Mouse (Mus musculus): Measurements from ENCODE around the gene Ryr2. TPM values are rescaled to one million over a fixed set of nuclear protein-coding genes. Genes with fewer than 3 reads are reported as not detected.

Ryr2 gene
- polyA plus RNA-seq, 1 experiment: 0.13 TPM

GRCm38 (mm10) chr13:11701721-11702120 is 405.0 kb downstream of the Ryr2 start:
- TF ChIP-seq POLR2A (IDR thresholded peaks at IDR 0.05; ENCODE audit: low read depth, low read length): no peak
- no peak for TF ChIP-seq CTCF (conservative IDR thresholded peaks at IDR 0.05; ENCODE audit: insufficient read depth, insufficient read length, low read depth, low read length)
- H3K4me1 ChIP-seq (ENCODE audit: control insufficient read depth, insufficient read depth, low read length): no peaks in the 10 kb centered on the region
- no peak overlapping the region for H3K4me3 ChIP-seq (ENCODE audit: insufficient read depth, low read depth, low read length)
- 91% methylated on average over 3 of the region's 3 CpGs for WGBS
- no peaks in the 10 kb centered on the region for H3K36me3 ChIP-seq (ENCODE audit: control insufficient read depth, insufficient read depth, low read length)
- DNase-seq: no peak
- H3K27ac ChIP-seq (ENCODE audit: insufficient read depth, low read depth, low read length): no peak overlapping the region
- no peaks in the 10 kb centered on the region for H3K27me3 ChIP-seq (replicated peaks; ENCODE audit: control insufficient read depth, insufficient read depth, low read length)

DNA sequence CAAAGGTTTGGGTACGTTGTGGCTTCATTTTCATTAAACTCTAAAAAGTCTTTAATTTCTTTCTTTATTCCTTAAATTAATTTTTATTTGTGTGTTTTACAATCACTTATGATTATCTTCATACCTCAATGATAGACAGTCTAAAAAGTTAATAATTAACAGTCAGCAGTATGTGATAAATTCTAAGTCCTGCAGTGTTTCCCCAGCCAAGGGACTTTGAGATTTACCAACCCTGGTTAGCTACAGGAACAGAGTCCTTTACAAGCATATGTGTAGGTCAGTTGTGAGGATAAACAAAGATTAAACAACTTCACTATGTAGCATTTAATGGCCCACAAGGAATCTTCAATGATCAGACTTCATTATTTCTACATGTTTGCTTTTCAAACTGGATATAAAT is 410.2 kb downstream of the Ryr2 start:
- Histone ChIP-seq H3K27ac (ENCODE audit: insufficient read depth, low read depth, low read length) (no peak overlapping the region), H3K4me3 (ENCODE audit: insufficient read depth, low read depth, low read length) (no peak overlapping the region), H3K27me3 (replicated peaks; ENCODE audit: control insufficient read depth, insufficient read depth, low read length) (no peaks in the 10 kb centered on the region), H3K36me3 (ENCODE audit: control insufficient read depth, insufficient read depth, low read length) (no peaks in the 10 kb centered on the region), H3K4me1 (ENCODE audit: control insufficient read depth, insufficient read depth, low read length) (no peaks in the 10 kb centered on the region)
- DNase-seq: no peak
- TF ChIP-seq CTCF (conservative IDR thresholded peaks at IDR 0.05; ENCODE audit: insufficient read depth, insufficient read length, low read depth, low read length): no peak
- no peak for TF ChIP-seq POLR2A (IDR thresholded peaks at IDR 0.05; ENCODE audit: low read depth, low read length)
- 76% methylated on average over 1 of the region's 1 CpGs for WGBS

DNA sequence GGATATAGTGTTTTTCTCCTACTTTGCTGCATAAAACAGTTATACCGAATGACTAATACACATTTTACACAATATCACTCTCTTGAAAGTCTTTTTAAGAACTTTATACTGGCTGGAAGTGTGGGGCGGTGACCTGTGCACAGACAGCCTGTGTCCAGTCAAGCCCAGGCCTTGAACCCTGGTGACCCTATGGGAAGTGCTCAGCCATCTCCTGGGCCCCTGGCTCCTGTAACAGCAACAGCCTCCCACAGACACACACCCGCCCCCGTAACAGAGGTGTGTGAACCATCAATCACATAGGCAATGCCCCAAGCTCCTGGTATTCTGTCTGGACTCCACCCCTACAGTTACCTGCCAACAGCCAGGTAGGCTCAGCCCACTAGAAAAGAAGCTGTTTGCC is 424.9 kb downstream of the Ryr2 start:
- 47% methylated on average over 4 of the region's 4 CpGs for WGBS
- Histone ChIP-seq H3K4me1 (ENCODE audit: control insufficient read depth, insufficient read depth, low read length) (no peaks in the 10 kb centered on the region), H3K36me3 (ENCODE audit: control insufficient read depth, insufficient read depth, low read length) (no peaks in the 10 kb centered on the region), H3K27me3 (replicated peaks; ENCODE audit: control insufficient read depth, insufficient read depth, low read length) (no peaks in the 10 kb centered on the region), H3K4me3 (ENCODE audit: insufficient read depth, low read depth, low read length) (no peak overlapping the region), H3K27ac (ENCODE audit: insufficient read depth, low read depth, low read length) (no peak overlapping the region)
- DNase-seq: no peak
- TF ChIP-seq POLR2A (IDR thresholded peaks at IDR 0.05; ENCODE audit: low read depth, low read length): no peak
- TF ChIP-seq CTCF (conservative IDR thresholded peaks at IDR 0.05; ENCODE audit: insufficient read depth, insufficient read length, low read depth, low read length): no peak

GRCm38 (mm10) chr13:11662815-11663214 is 443.9 kb downstream of the Ryr2 start:
- Histone ChIP-seq H3K27me3 (replicated peaks; ENCODE audit: control insufficient read depth, insufficient read depth, low read length) (no peaks in the 10 kb centered on the region), H3K27ac (ENCODE audit: insufficient read depth, low read depth, low read length) (no peak overlapping the region), H3K36me3 (ENCODE audit: control insufficient read depth, insufficient read depth, low read length) (no peaks in the 10 kb centered on the region), H3K4me1 (ENCODE audit: control insufficient read depth, insufficient read depth, low read length) (no peaks in the 10 kb centered on the region), H3K4me3 (ENCODE audit: insufficient read depth, low read depth, low read length) (no peak overlapping the region)
- DNase-seq: no peak
- TF ChIP-seq POLR2A (IDR thresholded peaks at IDR 0.05; ENCODE audit: low read depth, low read length): no peak
- TF ChIP-seq CTCF (conservative IDR thresholded peaks at IDR 0.05; ENCODE audit: insufficient read depth, insufficient read length, low read depth, low read length): no peak

DNA sequence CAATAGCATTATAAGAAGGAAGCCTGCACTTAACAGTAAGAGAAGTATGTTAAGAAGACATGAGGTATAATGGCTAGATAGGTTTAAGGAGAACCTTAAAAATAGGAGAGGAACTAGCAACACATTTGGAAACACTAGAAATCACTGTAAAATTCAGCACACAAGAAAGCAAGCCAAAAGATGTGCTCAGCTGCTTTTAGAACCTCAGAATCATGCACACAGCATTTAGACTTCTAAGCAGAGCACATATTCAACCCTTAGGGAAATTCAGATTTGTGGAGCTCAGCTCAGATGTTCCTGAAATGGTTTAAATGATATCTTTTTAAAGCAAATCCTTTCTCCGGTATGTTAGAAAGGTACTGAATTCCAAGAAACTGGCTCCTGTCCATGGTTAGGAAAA is 461.9 kb downstream of the Ryr2 start:
- no peak for DNase-seq
- H3K4me1 ChIP-seq (ENCODE audit: control insufficient read depth, insufficient read depth, low read length): no peaks in the 10 kb centered on the region
- no peaks in the 10 kb centered on the region for H3K27me3 ChIP-seq (replicated peaks; ENCODE audit: control insufficient read depth, insufficient read depth, low read length)
- no peaks in the 10 kb centered on the region for H3K36me3 ChIP-seq (ENCODE audit: control insufficient read depth, insufficient read depth, low read length)
- 92% methylated on average over 1 of the region's 1 CpGs for WGBS
- H3K27ac ChIP-seq (ENCODE audit: insufficient read depth, low read depth, low read length): no peak overlapping the region
- H3K4me3 ChIP-seq (ENCODE audit: insufficient read depth, low read depth, low read length): no peak overlapping the region
- TF ChIP-seq POLR2A (IDR thresholded peaks at IDR 0.05; ENCODE audit: low read depth, low read length) (no peak), CTCF (conservative IDR thresholded peaks at IDR 0.05; ENCODE audit: insufficient read depth, insufficient read length, low read depth, low read length) (no peak)

GRCm38 (mm10) chr13:11636383-11636782 is 470.4 kb downstream of the Ryr2 start:
- no peaks in the 10 kb centered on the region for H3K4me1 ChIP-seq (ENCODE audit: control insufficient read depth, insufficient read depth, low read length)
- no peak overlapping the region for H3K27ac ChIP-seq (ENCODE audit: insufficient read depth, low read depth, low read length)
- 84% methylated on average over 5 of the region's 5 CpGs for WGBS
- H3K36me3 ChIP-seq (ENCODE audit: control insufficient read depth, insufficient read depth, low read length): no peaks in the 10 kb centered on the region
- no peaks in the 10 kb centered on the region for H3K27me3 ChIP-seq (replicated peaks; ENCODE audit: control insufficient read depth, insufficient read depth, low read length)
- no peak for DNase-seq
- no peak overlapping the region for H3K4me3 ChIP-seq (ENCODE audit: insufficient read depth, low read depth, low read length)
- TF ChIP-seq POLR2A (IDR thresholded peaks at IDR 0.05; ENCODE audit: low read depth, low read length) (no peak), CTCF (conservative IDR thresholded peaks at IDR 0.05; ENCODE audit: insufficient read depth, insufficient read length, low read depth, low read length) (no peak)

DNA sequence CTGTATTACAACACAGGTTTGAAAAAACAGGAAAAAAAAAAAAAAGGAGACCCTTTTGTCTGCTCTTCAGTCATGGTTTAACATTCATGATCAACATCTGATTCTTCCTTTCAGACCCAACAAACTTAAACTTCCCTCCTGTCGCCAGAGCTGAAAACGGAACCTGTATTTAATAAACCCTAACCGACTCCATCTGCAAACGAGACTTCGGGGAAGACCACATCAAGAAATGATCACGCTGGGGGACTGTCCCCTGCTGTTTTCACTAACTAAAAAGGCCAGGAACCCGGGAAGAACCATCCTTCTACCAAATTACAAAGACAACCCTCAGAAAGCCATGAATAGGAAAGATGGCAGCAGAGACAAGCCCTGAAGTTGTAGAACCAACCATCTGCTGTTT is 482.2 kb downstream of the Ryr2 start:
- no peak for DNase-seq
- no peak for TF ChIP-seq CTCF (conservative IDR thresholded peaks at IDR 0.05; ENCODE audit: insufficient read depth, insufficient read length, low read depth, low read length)
- no peak for TF ChIP-seq POLR2A (IDR thresholded peaks at IDR 0.05; ENCODE audit: low read depth, low read length)
- no peaks in the 10 kb centered on the region for H3K4me1 ChIP-seq (ENCODE audit: control insufficient read depth, insufficient read depth, low read length)
- H3K27me3 ChIP-seq (replicated peaks; ENCODE audit: control insufficient read depth, insufficient read depth, low read length): no peaks in the 10 kb centered on the region
- WGBS: 81% methylated on average over 7 of the region's 7 CpGs
- no peak overlapping the region for H3K4me3 ChIP-seq (ENCODE audit: insufficient read depth, low read depth, low read length)
- no peak overlapping the region for H3K27ac ChIP-seq (ENCODE audit: insufficient read depth, low read depth, low read length)
- H3K36me3 ChIP-seq (ENCODE audit: control insufficient read depth, insufficient read depth, low read length): no peaks in the 10 kb centered on the region

DNA sequence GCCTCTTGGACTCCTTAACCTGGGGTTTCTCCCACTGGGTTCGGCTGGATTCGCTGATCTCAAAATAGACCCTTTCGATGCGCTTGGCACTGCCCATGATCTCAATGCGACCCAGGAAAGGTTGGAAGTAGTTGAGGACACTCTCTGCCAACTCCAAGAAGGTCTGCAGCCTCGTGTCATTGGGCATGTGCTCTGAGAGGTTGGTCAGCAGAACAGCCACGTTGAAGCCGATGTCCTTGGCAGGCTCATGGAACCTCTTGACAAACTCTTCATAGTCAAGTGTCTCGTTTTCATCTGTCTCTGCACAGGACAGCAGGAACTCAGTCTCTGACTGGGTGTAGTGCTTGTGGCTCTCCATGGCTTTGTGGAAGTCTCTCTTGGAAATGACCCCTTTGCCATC is 511.3 kb downstream of the Ryr2 start:
- Histone ChIP-seq H3K27me3 (replicated peaks; ENCODE audit: control insufficient read depth, insufficient read depth, low read length) (no peaks in the 10 kb centered on the region; the same call in 1 of the 2 replicates), H3K36me3 (ENCODE audit: control insufficient read depth, insufficient read depth, low read length) (no peaks in the 10 kb centered on the region), H3K27ac (ENCODE audit: insufficient read depth, low read depth, low read length) (no peak overlapping the region), H3K4me1 (ENCODE audit: control insufficient read depth, insufficient read depth, low read length) (no peaks in the 10 kb centered on the region), H3K4me3 (ENCODE audit: insufficient read depth, low read depth, low read length) (no peak overlapping the region)
- no peak for DNase-seq
- 90% methylated on average over 9 of the region's 9 CpGs for WGBS
- TF ChIP-seq CTCF (conservative IDR thresholded peaks at IDR 0.05; ENCODE audit: insufficient read depth, insufficient read length, low read depth, low read length) (no peak), POLR2A (IDR thresholded peaks at IDR 0.05; ENCODE audit: low read depth, low read length) (no peak)

All from kidney, adult 2 months (tissue).